Mouse (Mus musculus) lung, embryonic 16.5 days (tissue): ENCODE results near the gene Ybx2. TPM values are rescaled to one million over a fixed set of nuclear protein-coding genes. Genes with fewer than 3 reads are reported as not detected.
"Not testable (repeated sequence)": the region's sequence is repeated elsewhere in the genome, so short reads cannot be mapped to it uniquely, and the experiment has no call there.

Source experiments
- ATAC-seq: fragments of 200-750 bp; cut with Nextera tagmentation; 2 replicates; pipeline ENCODE4 v1.8.0; 2017; ENCODE audit warnings: low read depth, mild to moderate bottlenecking, moderate library complexity
- H3K27ac ChIP-seq: fragments of 300-500 bp; sonication (generic); 2 replicates; pipeline ENCODE4 v1.5.1; 2014; ENCODE audit warnings: mild to moderate bottlenecking, control low read depth, low read length
- H3K27me3 ChIP-seq: fragments of 300-500 bp; sonication (generic); 2 replicates; pipeline ENCODE4 v1.6.1; 2014; ENCODE audit warnings: low read depth, low read length, mixed read lengths; ENCODE audit not compliant: control insufficient read depth, insufficient read depth
- H3K36me3 ChIP-seq: fragments of 300-500 bp; sonication (generic); 2 replicates; pipeline ENCODE4 v1.6.1; 2014; ENCODE audit warnings: low read length; ENCODE audit not compliant: control insufficient read depth, insufficient read depth
- H3K4me1 ChIP-seq: fragments of 300-500 bp; sonication (generic); replicated peaks from 2 replicates; pipeline ENCODE4 v1.6.1; 2014; ENCODE audit warnings: low read length, mixed read lengths; ENCODE audit not compliant: control insufficient read depth, insufficient read depth
- H3K4me2 ChIP-seq: fragments of 300-500 bp; sonication (generic); 2 replicates; pipeline ENCODE4 v1.6.1; 2014; ENCODE audit warnings: low read depth, low read length, control low read depth
- H3K4me3 ChIP-seq: fragments of 300-500 bp; sonication (generic); 2 replicates; pipeline ENCODE4 v1.5.1; 2014; ENCODE audit warnings: mild to moderate bottlenecking, low read length, control low read depth
- H3K9ac ChIP-seq: fragments of 300-500 bp; sonication (generic); 2 replicates; pipeline ENCODE4 v1.6.1; 2014; ENCODE audit warnings: low read length, control low read depth
- H3K9me3 ChIP-seq: fragments of 300-500 bp; sonication (generic); 2 replicates; pipeline ENCODE4 v1.6.1; 2016; ENCODE audit warnings: low read length; ENCODE audit not compliant: control insufficient read depth
- WGBS: fragments of 180-500 bp; shearing (Covaris S2); extraction: QIAGEN DNeasy Blood & Tissue Kit; methylation state at CpG from one replicate; pipeline ENCODE4 v1.1.7; 2014; 5-methylcytosine and 5-hydroxymethylcytosine counted together
- polyA plus RNA-seq: library from polyadenylated mRNA; unstranded; fragments of >200 nt; fragmentation: Nextera tagmentation; extraction: Ambion mirVana; gene quantifications from 2 replicates; pipeline ENCODE4 v1.2.1, GENCODE M21; 2015

Gene Ybx2
- polyA plus RNA-seq, 1 experiment from 2014 or later = 2.7 TPM

DNA sequence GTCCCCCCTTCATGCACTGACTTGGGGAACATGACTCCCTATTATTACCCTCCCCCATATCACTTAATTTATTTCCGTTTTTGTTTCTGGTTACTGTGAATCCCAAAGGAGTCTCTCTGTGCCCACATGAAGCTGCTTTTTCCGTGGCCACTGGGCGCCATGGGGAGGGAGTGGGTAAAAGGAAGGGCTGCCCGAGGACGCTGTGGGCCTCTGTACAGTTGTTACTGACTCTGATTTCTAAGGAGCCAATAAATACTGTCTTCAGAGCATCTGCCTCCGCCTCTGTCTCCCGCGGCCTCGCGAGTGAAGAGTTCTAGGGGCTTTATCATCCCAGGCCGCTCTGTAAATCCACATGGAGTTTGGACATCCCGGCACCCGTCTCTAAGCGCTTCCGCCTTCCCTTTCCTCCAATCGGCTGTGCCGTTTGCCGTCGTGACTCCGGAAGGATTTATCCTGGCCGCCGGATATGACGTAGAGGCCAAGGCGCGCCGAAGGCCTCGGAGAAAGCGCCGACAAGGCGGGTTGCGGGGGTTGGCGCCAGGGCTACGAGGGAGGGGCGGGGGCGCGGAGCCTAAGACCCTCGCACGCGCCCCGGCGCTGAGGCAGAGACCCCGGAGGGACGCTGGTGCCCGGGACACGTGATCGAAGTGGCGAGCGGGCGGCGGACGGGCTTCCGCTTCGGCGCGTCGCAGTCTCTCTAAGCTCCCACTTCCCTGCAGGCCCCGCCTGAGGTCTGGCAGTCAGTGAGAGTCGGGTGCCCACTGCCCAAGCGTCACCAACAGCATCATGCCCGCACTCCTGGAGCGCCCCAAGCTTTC is 21.8 kb upstream of the Ybx2 start, which contains the start of gene Gps2:
Gene Gps2, plus strand, starts transcription at position 335 of the 818 bp plus-strand sequence.
- peak within 1 kb of the TSS; percentile 93 for H3K4me2 ChIP-seq
- peak within 1 kb of the TSS; percentile 82 for H3K27ac ChIP-seq
- 2% methylated on average over 57 of the region's 61 CpGs for WGBS
- H3K4me3 ChIP-seq = peak within 1 kb of the TSS; percentile 98
- H3K27me3 ChIP-seq = no peaks in the 10 kb centered on the region
- H3K4me1 ChIP-seq = peaks cover 23% of the 10 kb centered on the region
- H3K9ac ChIP-seq = peak within 1 kb of the TSS; percentile 85
- peak; percentile 90 for ATAC-seq
- H3K9me3 ChIP-seq = no peaks in the 10 kb centered on the region
- H3K36me3 ChIP-seq = peaks cover 68% of the 10 kb centered on the region

- under 1% methylated on average over 17 of the region's 17 CpGs for WGBS
- Histone ChIP-seq H3K27me3 (no peaks in the 10 kb centered on the region), H3K27ac (peak overlapping the region; percentile 82), H3K36me3 (peaks cover 67% of the 10 kb centered on the region), H3K4me3 (peak overlapping the region; percentile 98), H3K9me3 (no peaks in the 10 kb centered on the region), H3K4me1 (peaks cover 29% of the 10 kb centered on the region), H3K9ac (peak overlapping the region; percentile 85), H3K4me2 (peak overlapping the region; percentile 93)
- ATAC-seq = no peak; the same call in 1 of the 2 replicates
These were observed 21.2 kb upstream of the Ybx2 start for GRCm38 (mm10) chr11:69914372-69914764.

GRCm38 (mm10) chr11:69914917-69915430 is 20.6 kb upstream of the Ybx2 start:
- Histone ChIP-seq H3K4me2 (peak overlapping the region; percentile 93), H3K27me3 (no peaks in the 10 kb centered on the region), H3K4me1 (peaks cover 32% of the 10 kb centered on the region), H3K27ac (no peak overlapping the region), H3K4me3 (peak overlapping the region; percentile 98), H3K9ac (peak overlapping the region; percentile 85), H3K36me3 (peaks cover 64% of the 10 kb centered on the region), H3K9me3 (no peaks in the 10 kb centered on the region)
- WGBS = 29% methylated on average over 9 of the region's 9 CpGs
- ATAC-seq = no peak

DNA sequence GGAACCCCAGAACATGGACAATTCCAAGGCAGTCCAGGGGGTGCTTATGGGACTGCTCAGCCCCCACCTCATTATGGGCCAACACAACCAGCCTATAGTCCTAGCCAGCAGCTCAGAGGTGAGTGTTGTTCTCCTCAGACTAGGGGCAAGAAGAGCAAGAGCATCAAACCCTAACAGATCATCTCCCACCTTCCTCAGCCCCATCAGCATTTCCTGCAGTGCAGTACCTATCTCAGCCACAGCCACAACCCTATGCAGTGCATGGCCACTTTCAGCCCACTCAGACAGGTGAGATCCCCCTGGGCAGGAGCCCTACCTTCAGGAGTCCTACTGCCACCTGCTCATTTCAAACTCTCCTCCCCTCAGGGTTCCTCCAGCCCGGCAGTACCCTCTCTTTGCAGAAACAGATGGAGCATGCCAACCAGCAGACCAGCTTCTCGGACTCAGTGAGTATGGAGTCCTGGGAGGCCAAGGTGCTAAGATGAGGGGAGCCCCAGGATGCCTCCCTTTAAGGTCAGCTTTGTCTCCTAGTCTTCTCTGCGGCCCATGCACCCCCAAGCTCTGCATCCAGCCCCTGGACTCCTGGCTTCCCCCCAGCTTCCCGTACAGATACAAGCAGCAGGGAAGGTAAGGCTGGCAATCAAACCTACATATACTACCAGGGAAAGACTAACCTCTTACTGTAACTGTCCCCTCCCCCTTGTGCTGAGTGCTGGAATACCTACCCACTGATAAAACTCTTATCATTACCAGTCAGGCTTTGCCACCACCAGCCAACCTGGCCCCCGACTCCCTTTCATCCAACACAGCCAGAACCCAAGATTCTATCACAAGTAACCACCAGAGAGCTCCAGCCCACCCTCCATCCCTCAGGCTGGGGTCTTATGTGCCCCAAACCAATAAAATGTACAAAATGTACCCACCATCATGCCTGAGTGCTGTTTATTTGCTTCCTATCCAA is 19.6 kb upstream of the Ybx2 start:
- no peak overlapping the region for H3K4me3 ChIP-seq
- H3K9me3 ChIP-seq = no peaks in the 10 kb centered on the region
- H3K4me1 ChIP-seq = peaks cover 32% of the 10 kb centered on the region
- H3K9ac ChIP-seq = no peak overlapping the region
- H3K4me2 ChIP-seq = no peak overlapping the region
- H3K27ac ChIP-seq = no peak overlapping the region
- no peak for ATAC-seq
- H3K27me3 ChIP-seq = no peaks in the 10 kb centered on the region
- H3K36me3 ChIP-seq = peaks cover 55% of the 10 kb centered on the region
- WGBS = 53% methylated on average over 5 of the region's 5 CpGs

- peaks cover 47% of the 10 kb centered on the region for H3K36me3 ChIP-seq
- not testable (repeated sequence) for H3K9me3 ChIP-seq, H3K27ac ChIP-seq, ATAC-seq, H3K27me3 ChIP-seq, H3K4me2 ChIP-seq, H3K4me3 ChIP-seq, H3K9ac ChIP-seq
- peaks cover 32% of the 10 kb centered on the region for H3K4me1 ChIP-seq
- 53% methylated on average over 7 of the region's 7 CpGs for WGBS
These were observed 18.8 kb upstream of the Ybx2 start for GRCm38 (mm10) chr11:69916652-69917378.

- no peak for ATAC-seq
- Histone ChIP-seq H3K36me3 (peaks cover 40% of the 10 kb centered on the region), H3K9ac (no peak overlapping the region), H3K9me3 (no peaks in the 10 kb centered on the region), H3K4me3 (no peak overlapping the region), H3K4me1 (peaks cover 35% of the 10 kb centered on the region), H3K4me2 (no peak overlapping the region), H3K27me3 (no peaks in the 10 kb centered on the region), H3K27ac (no peak overlapping the region)
- 79% methylated on average over 8 of the region's 8 CpGs for WGBS
These were observed 18.1 kb upstream of the Ybx2 start for GRCm38 (mm10) chr11:69917379-69917948.

DNA sequence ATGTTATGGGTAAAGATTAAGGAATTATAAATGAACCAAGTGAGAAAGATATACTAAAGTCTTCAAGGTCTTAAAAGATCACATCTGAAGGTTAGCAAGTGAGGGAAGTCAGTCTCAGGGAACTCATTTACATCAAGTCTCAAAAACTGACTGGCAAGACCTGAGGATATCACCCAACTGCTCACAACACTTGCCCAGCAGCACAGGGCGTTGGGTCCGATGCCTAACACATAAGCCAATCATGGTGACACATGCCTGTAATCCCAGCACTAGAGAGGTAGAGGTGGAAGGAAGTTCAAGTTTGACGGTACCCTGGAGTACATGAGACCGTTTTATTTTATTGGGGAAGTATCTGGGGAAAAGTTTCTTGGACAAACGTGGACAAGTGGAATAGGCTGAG is 17.5 kb upstream of the Ybx2 start:
- H3K36me3 ChIP-seq = peaks cover 38% of the 10 kb centered on the region
- H3K4me2 ChIP-seq = no peak overlapping the region
- no peak for ATAC-seq
- peaks cover 37% of the 10 kb centered on the region for H3K4me1 ChIP-seq
- no peak overlapping the region for H3K4me3 ChIP-seq
- H3K9me3 ChIP-seq = no peaks in the 10 kb centered on the region
- H3K27ac ChIP-seq = no peak overlapping the region
- no peak overlapping the region for H3K9ac ChIP-seq
- H3K27me3 ChIP-seq = no peaks in the 10 kb centered on the region
- WGBS = 79% methylated on average over 5 of the region's 5 CpGs

- Histone ChIP-seq H3K9me3 (no peaks in the 10 kb centered on the region), H3K9ac (peak overlapping the region; percentile 99), H3K4me1 (peaks cover 32% of the 10 kb centered on the region), H3K4me2 (peak overlapping the region; percentile 89), H3K27ac (peak overlapping the region; percentile 96), H3K36me3 (peaks cover 38% of the 10 kb centered on the region), H3K27me3 (no peaks in the 10 kb centered on the region), H3K4me3 (peak overlapping the region; percentile 92)
- 76% methylated on average over 9 of the region's 9 CpGs for WGBS
- no peak for ATAC-seq
These were observed 16.5 kb upstream of the Ybx2 start for GRCm38 (mm10) chr11:69919053-69919452.
